Mouse (Mus musculus): ENCODE data around the gene Kcnj4.
"Not testable (repeated sequence)": the region's sequence is repeated elsewhere in the genome, so short reads cannot be mapped to it uniquely, and the experiment has no call there.

The Kcnj4 gene

GRCm38 (mm10) chr15:79477227-79477626 lies 27.8 kb downstream of the Kcnj4 start:
- peaks cover 6% of the 10 kb centered on the region; the same call in 1 of the 2 replicates for H3K9me3 ChIP-seq (ENCODE audit: low read length)
- TF ChIP-seq POU5F1 (IDR thresholded peaks at IDR 0.05; ENCODE audit: borderline replicate concordance, low read length) = no peak
- H3K27me3 ChIP-seq (ENCODE audit: insufficient read depth, low read length) = peaks cover 41% of the 10 kb centered on the region
- H3K4me3 ChIP-seq (replicated peaks; ENCODE audit: low read length) = no peak overlapping the region
- H3K36me3 ChIP-seq (ENCODE audit: insufficient read depth, low read length) = no peaks in the 10 kb centered on the region
- peaks cover 20% of the 10 kb centered on the region for H3K4me1 ChIP-seq (replicated peaks; ENCODE audit: low read depth, low read length)

- Histone ChIP-seq H3K4me1 (replicated peaks; ENCODE audit: low read depth, low read length) (peaks cover 20% of the 10 kb centered on the region), H3K27me3 (ENCODE audit: insufficient read depth, low read length) (peaks cover 12% of the 10 kb centered on the region), H3K36me3 (ENCODE audit: insufficient read depth, low read length) (no peaks in the 10 kb centered on the region), H3K9me3 (ENCODE audit: low read length) (peaks cover 6% of the 10 kb centered on the region; the same call in 1 of the 2 replicates), H3K4me3 (replicated peaks; ENCODE audit: low read length) (no peak overlapping the region)
- TF ChIP-seq CTCF (conservative IDR thresholded peaks at IDR 0.05; ENCODE audit: low read length) (peak; percentile 11), POU5F1 (IDR thresholded peaks at IDR 0.05; ENCODE audit: borderline replicate concordance, low read length) (no peak)
Observed at GRCm38 (mm10) chr15:79473638-79474355, 31.2 kb downstream of the Kcnj4 start.

- Histone ChIP-seq H3K36me3 (ENCODE audit: insufficient read depth, low read length) (no peaks in the 10 kb centered on the region), H3K27me3 (ENCODE audit: insufficient read depth, low read length) (peaks cover 5% of the 10 kb centered on the region; the same call in 1 of the 2 replicates), H3K4me1 (replicated peaks; ENCODE audit: low read depth, low read length) (peaks cover 21% of the 10 kb centered on the region), H3K9me3 (ENCODE audit: low read length) (peaks cover 6% of the 10 kb centered on the region; the same call in 1 of the 2 replicates), H3K4me3 (replicated peaks; ENCODE audit: low read length) (no peak overlapping the region)
- TF ChIP-seq CTCF (conservative IDR thresholded peaks at IDR 0.05; ENCODE audit: low read length) = peak; percentile 64
- no peak for TF ChIP-seq POU5F1 (IDR thresholded peaks at IDR 0.05; ENCODE audit: borderline replicate concordance, low read length)
- no peak for TF ChIP-seq NANOG (IDR thresholded peaks at IDR 0.05; ENCODE audit: borderline replicate concordance, low read length)
Observed at GRCm38 (mm10) chr15:79473042-79473441, 32.0 kb downstream of the Kcnj4 start.

- H3K27me3 ChIP-seq (ENCODE audit: insufficient read depth, low read length) = 0 out of 2 replicates have a peak, but pooled peaks cover 3% of the 10 kb centered on the region
- no peaks in the 10 kb centered on the region for H3K36me3 ChIP-seq (ENCODE audit: insufficient read depth, low read length)
- H3K4me3 ChIP-seq (replicated peaks; ENCODE audit: low read length) = peak overlapping the region; percentile 48
- peaks cover 6% of the 10 kb centered on the region; the same call in 1 of the 2 replicates for H3K9me3 ChIP-seq (ENCODE audit: low read length)
- TF ChIP-seq NANOG (IDR thresholded peaks at IDR 0.05; ENCODE audit: borderline replicate concordance, low read length) (no peak), CTCF (conservative IDR thresholded peaks at IDR 0.05; ENCODE audit: low read length) (no peak), POU5F1 (IDR thresholded peaks at IDR 0.05; ENCODE audit: borderline replicate concordance, low read length) (no peak)
- H3K4me1 ChIP-seq (replicated peaks; ENCODE audit: low read depth, low read length) = peaks cover 40% of the 10 kb centered on the region
Observed at GRCm38 (mm10) chr15:79471095-79471494, 33.9 kb downstream of the Kcnj4 start.

GRCm38 (mm10) chr15:79470583-79470982 lies 34.5 kb downstream of the Kcnj4 start:
- Histone ChIP-seq H3K4me1 (replicated peaks; ENCODE audit: low read depth, low read length) (peaks cover 44% of the 10 kb centered on the region), H3K9me3 (ENCODE audit: low read length) (peaks cover 6% of the 10 kb centered on the region; the same call in 1 of the 2 replicates), H3K4me3 (replicated peaks; ENCODE audit: low read length) (peak overlapping the region; percentile 48), H3K27me3 (ENCODE audit: insufficient read depth, low read length) (0 out of 2 replicates have a peak, but pooled peaks cover 3% of the 10 kb centered on the region), H3K36me3 (ENCODE audit: insufficient read depth, low read length) (no peaks in the 10 kb centered on the region)
- TF ChIP-seq POU5F1 (IDR thresholded peaks at IDR 0.05; ENCODE audit: borderline replicate concordance, low read length) (no peak), CTCF (conservative IDR thresholded peaks at IDR 0.05; ENCODE audit: low read length) (no peak), NANOG (IDR thresholded peaks at IDR 0.05; ENCODE audit: borderline replicate concordance, low read length) (no peak)

- no peaks in the 10 kb centered on the region for H3K36me3 ChIP-seq (ENCODE audit: insufficient read depth, low read length)
- no peaks in the 10 kb centered on the region for H3K9me3 ChIP-seq (ENCODE audit: low read length)
- 0 out of 2 replicates have a peak, but pooled peaks cover 3% of the 10 kb centered on the region for H3K27me3 ChIP-seq (ENCODE audit: insufficient read depth, low read length)
- H3K4me3 ChIP-seq (replicated peaks; ENCODE audit: low read length) = no peak overlapping the region
- no peak for TF ChIP-seq POU5F1 (IDR thresholded peaks at IDR 0.05; ENCODE audit: borderline replicate concordance, low read length)
- TF ChIP-seq NANOG (IDR thresholded peaks at IDR 0.05; ENCODE audit: borderline replicate concordance, low read length) = no peak
- peak; percentile 55 for TF ChIP-seq CTCF (conservative IDR thresholded peaks at IDR 0.05; ENCODE audit: low read length)
- peaks cover 54% of the 10 kb centered on the region for H3K4me1 ChIP-seq (replicated peaks; ENCODE audit: low read depth, low read length)
Observed at GRCm38 (mm10) chr15:79469577-79469976, 35.5 kb downstream of the Kcnj4 start.

GRCm38 (mm10) chr15:79466601-79467286 lies 38.3 kb downstream of the Kcnj4 start:
- H3K4me3 ChIP-seq (replicated peaks; ENCODE audit: low read length) = peak overlapping the region; percentile 21; the same call in 1 of the 2 replicates
- no peaks in the 10 kb centered on the region for H3K36me3 ChIP-seq (ENCODE audit: insufficient read depth, low read length)
- peaks cover 11% of the 10 kb centered on the region for H3K9me3 ChIP-seq (ENCODE audit: low read length)
- H3K27me3 ChIP-seq (ENCODE audit: insufficient read depth, low read length) = peaks cover 14% of the 10 kb centered on the region
- peak; percentile 97 for TF ChIP-seq CTCF (conservative IDR thresholded peaks at IDR 0.05; ENCODE audit: low read length)
- no peak for TF ChIP-seq POU5F1 (IDR thresholded peaks at IDR 0.05; ENCODE audit: borderline replicate concordance, low read length)
- H3K4me1 ChIP-seq (replicated peaks; ENCODE audit: low read depth, low read length) = peaks cover 68% of the 10 kb centered on the region

GRCm38 (mm10) chr15:79456546-79456945 lies 48.5 kb downstream of the Kcnj4 start:
- peaks cover 15% of the 10 kb centered on the region for H3K27me3 ChIP-seq (ENCODE audit: insufficient read depth, low read length)
- H3K36me3 ChIP-seq (ENCODE audit: insufficient read depth, low read length) = no peaks in the 10 kb centered on the region
- peaks cover 5% of the 10 kb centered on the region for H3K9me3 ChIP-seq (ENCODE audit: low read length)
- peaks cover 84% of the 10 kb centered on the region for H3K4me1 ChIP-seq (replicated peaks; ENCODE audit: low read depth, low read length)
- TF ChIP-seq POU5F1 (IDR thresholded peaks at IDR 0.05; ENCODE audit: borderline replicate concordance, low read length) (no peak), CTCF (conservative IDR thresholded peaks at IDR 0.05; ENCODE audit: low read length) (no peak)
- H3K4me3 ChIP-seq (replicated peaks; ENCODE audit: low read length) = no peak overlapping the region

- H3K27me3 ChIP-seq (ENCODE audit: insufficient read depth, low read length) = peaks cover 10% of the 10 kb centered on the region
- peaks cover 89% of the 10 kb centered on the region for H3K4me1 ChIP-seq (replicated peaks; ENCODE audit: low read depth, low read length)
- not testable (repeated sequence) for H3K36me3 ChIP-seq (ENCODE audit: insufficient read depth, low read length); H3K9me3 ChIP-seq (ENCODE audit: low read length); H3K4me3 ChIP-seq (replicated peaks; ENCODE audit: low read length)
Observed at GRCm38 (mm10) chr15:79456104-79456503, 48.9 kb downstream of the Kcnj4 start.
